Mouse (Mus musculus) CH12.LX (cell line): ENCODE results near the gene Cdc25a. TPM values are rescaled to one million over a fixed set of nuclear protein-coding genes. Genes with fewer than 3 reads are reported as not detected.

Experiments used
- DNase-seq: peaks from one replicate; pipeline ENCODE4 v3.0.0-alpha.2; 2013; ENCODE audit errors: extremely low read depth
- H3K27ac ChIP-seq: 2 replicates; pipeline ENCODE4 v1.5.1; 2012; ENCODE audit warnings: low read depth, mild to moderate bottlenecking, control low read depth, moderate library complexity; ENCODE audit not compliant: insufficient read depth
- H3K27me3 ChIP-seq: replicated peaks from 2 replicates; pipeline ENCODE3; 2012; ENCODE audit warnings: inconsistent platforms
- H3K36me3 ChIP-seq, 2 experiments: replicated peaks in 1 of 2; 2 replicates each; pipeline versions ENCODE3 to v1.6.1; 2012; ENCODE audit warnings: inconsistent platforms in 1 of 2, low read length in 1 of 2, mild to moderate bottlenecking in 1 of 2, mixed read lengths in 1 of 2, moderate library complexity in 1 of 2; ENCODE audit not compliant: control insufficient read depth in 1 of 2, insufficient read depth in 1 of 2
- H3K4me1 ChIP-seq, 2 experiments: 2 replicates each; pipeline ENCODE4 v1.6.1; 2012; ENCODE audit warnings: inconsistent platforms in 1 of 2, moderate library complexity in 1 of 2; ENCODE audit not compliant: insufficient read depth in 2 of 2, control insufficient read depth in 1 of 2
- H3K4me2 ChIP-seq: 2 replicates; pipeline ENCODE4 v1.6.1; 2012; ENCODE audit warnings: low read depth, mild to moderate bottlenecking, control low read depth; ENCODE audit not compliant: poor library complexity, insufficient read depth, severe bottlenecking
- H3K4me3 ChIP-seq, 3 experiments: fragments of 150-350 bp in 1 of 3; sonication (generic) in 1 of 3; replicated peaks in 1 of 3; 2 replicates each; pipeline versions ENCODE3 to v1.5.1; 2011 to 2012; ENCODE audit warnings: low read depth in 2 of 3, low read length in 2 of 3, mild to moderate bottlenecking in 2 of 3, moderate library complexity in 2 of 3, control low read depth in 1 of 3, improper control_type of control experiment in 1 of 3, inconsistent platforms in 1 of 3, mixed read lengths in 1 of 3; ENCODE audit not compliant: poor library complexity in 1 of 3
- H3K79me2 ChIP-seq: replicated peaks from 2 replicates; pipeline ENCODE4 v1.6.1; 2012; ENCODE audit warnings: mild to moderate bottlenecking, moderate library complexity; ENCODE audit not compliant: control insufficient read depth, poor library complexity, insufficient read depth, severe bottlenecking; ENCODE audit errors: extremely low read depth
- H3K9ac ChIP-seq: 2 replicates; pipeline ENCODE4 v1.6.1; 2012; ENCODE audit warnings: low read depth, mild to moderate bottlenecking, control low read depth, moderate library complexity; ENCODE audit not compliant: insufficient read depth
- H3K9me3 ChIP-seq: replicated peaks from 2 replicates; pipeline ENCODE3; 2012; ENCODE audit warnings: low read length, inconsistent platforms, mixed read lengths
- BHLHE40 ChIP-seq: IDR thresholded peaks from 2 replicates; pipeline ENCODE4 v1.6.1; 2011; ENCODE audit warnings: mild to moderate bottlenecking, low read depth, low read length, improper control_type of control experiment
- CTCF ChIP-seq, 2 experiments: IDR thresholded peaks in 1 of 2; conservative IDR thresholded peaks in 1 of 2; 2 replicates each; pipeline ENCODE4 v1.5.1; 2011 to 2012; ENCODE audit warnings: low read depth in 2 of 2, low read length in 2 of 2, improper control_type of control experiment in 1 of 2, inconsistent platforms in 1 of 2, mild to moderate bottlenecking in 1 of 2, moderate library complexity in 1 of 2
- E2F4 ChIP-seq: IDR thresholded peaks from 2 replicates; pipeline ENCODE4 v1.6.1; 2011; ENCODE audit warnings: low read depth, low read length, improper control_type of control experiment; ENCODE audit not compliant: insufficient replicate concordance
- ELF1 ChIP-seq: IDR thresholded peaks from 2 replicates; pipeline ENCODE4 v1.6.1; 2014; ENCODE audit warnings: low read depth, mild to moderate bottlenecking, inconsistent platforms, low read length, improper control_type of control experiment
- EP300 ChIP-seq: IDR thresholded peaks from 2 replicates; pipeline ENCODE4 v1.6.1; 2011; ENCODE audit warnings: low read length, improper control_type of control experiment
- ETS1 ChIP-seq: conservative IDR thresholded peaks from 2 replicates; pipeline ENCODE4 v1.6.1; 2012; ENCODE audit warnings: low read depth, mild to moderate bottlenecking, inconsistent platforms, low read length, improper control_type of control experiment, moderate library complexity
- GABPA ChIP-seq: IDR thresholded peaks from 2 replicates; pipeline ENCODE4 v1.6.1; 2012; ENCODE audit warnings: low read depth, low read length, improper control_type of control experiment, inconsistent platforms; ENCODE audit not compliant: insufficient replicate concordance
- IRF4 ChIP-seq: IDR thresholded peaks from 2 replicates; pipeline ENCODE4 v1.6.1; 2014; ENCODE audit warnings: low read depth, mild to moderate bottlenecking, inconsistent platforms, low read length, improper control_type of control experiment
- JUN ChIP-seq: IDR thresholded peaks from 2 replicates; pipeline ENCODE4 v1.6.1; 2011; ENCODE audit warnings: low read depth, mild to moderate bottlenecking, low read length, improper control_type of control experiment, moderate library complexity; ENCODE audit not compliant: insufficient read depth
- MAX ChIP-seq: IDR thresholded peaks from 2 replicates; pipeline ENCODE4 v1.6.1; 2011; ENCODE audit warnings: low read length, improper control_type of control experiment
- MAZ ChIP-seq: IDR thresholded peaks from 2 replicates; pipeline ENCODE4 v1.6.1; 2012; ENCODE audit warnings: low read depth, mild to moderate bottlenecking, inconsistent platforms, low read length, improper control_type of control experiment, moderate library complexity
- MEF2A ChIP-seq: IDR thresholded peaks from 2 replicates; pipeline ENCODE4 v1.6.1; 2014; ENCODE audit warnings: low read depth, mild to moderate bottlenecking, inconsistent platforms, low read length, improper control_type of control experiment, borderline replicate concordance
- MXI1 ChIP-seq: IDR thresholded peaks from 2 replicates; pipeline ENCODE4 v1.6.1; 2011; ENCODE audit warnings: mild to moderate bottlenecking, low read depth, low read length, improper control_type of control experiment
- MYC ChIP-seq: IDR thresholded peaks from 2 replicates; pipeline ENCODE4 v1.6.1; 2011; ENCODE audit warnings: low read depth, mild to moderate bottlenecking, improper control_type of control experiment, low read length
- NRF1 ChIP-seq: IDR thresholded peaks from 2 replicates; pipeline ENCODE4 v1.6.1; 2014; ENCODE audit warnings: low read depth, mild to moderate bottlenecking, inconsistent platforms, low read length, improper control_type of control experiment, moderate library complexity
- PAX5 ChIP-seq: IDR thresholded peaks from 2 replicates; pipeline ENCODE4 v1.6.1; 2012; ENCODE audit warnings: low read length, inconsistent platforms, mixed read lengths
- POLR2A ChIP-seq: IDR thresholded peaks from 2 replicates; pipeline ENCODE4 v1.6.1; 2011; ENCODE audit warnings: low read depth, mild to moderate bottlenecking, improper control_type of control experiment, low read length
- RAD21 ChIP-seq: IDR thresholded peaks from 2 replicates; pipeline ENCODE4 v1.6.1; 2011; ENCODE audit warnings: low read depth, mild to moderate bottlenecking, low read length, improper control_type of control experiment, moderate library complexity
- SIN3A ChIP-seq: IDR thresholded peaks from 2 replicates; pipeline ENCODE4 v1.6.1; 2012; ENCODE audit warnings: low read length, improper control_type of control experiment, inconsistent platforms
- TBP ChIP-seq: conservative IDR thresholded peaks from 2 replicates; pipeline ENCODE4 v1.6.1; 2011; ENCODE audit warnings: low read depth, low read length, improper control_type of control experiment
- UBTF ChIP-seq: IDR thresholded peaks from 2 replicates; pipeline ENCODE4 v1.6.1; 2012; ENCODE audit warnings: low read depth, mild to moderate bottlenecking, inconsistent platforms, low read length, improper control_type of control experiment, moderate library complexity
- USF2 ChIP-seq: conservative IDR thresholded peaks from 2 replicates; pipeline ENCODE4 v1.6.1; 2011; ENCODE audit warnings: low read depth, low read length, improper control_type of control experiment
- ZC3H11A ChIP-seq: IDR thresholded peaks from 2 replicates; pipeline ENCODE4 v1.6.1; 2012; ENCODE audit warnings: low read depth, mild to moderate bottlenecking, inconsistent platforms, low read length, improper control_type of control experiment
- ZKSCAN1 ChIP-seq: IDR thresholded peaks from 2 replicates; pipeline ENCODE4 v1.6.1; 2012; ENCODE audit warnings: low read depth, inconsistent platforms, low read length, improper control_type of control experiment, borderline replicate concordance
- dilution Hi-C: fragments of 300-500 bp; cut with MboI; formaldehyde crosslinking; loops from 2 replicates; pipeline ENCODE4 v1.14.3; 2020; ENCODE audit warnings: low sequenced_read_pairs; ENCODE audit not compliant: extremely low pct_unique_long_range_greater_than_20kb, extremely low pct_ligation_motif_present
- in situ Hi-C: fragments of 300-500 bp; cut with MboI; formaldehyde crosslinking; loops from 3 replicates; pipeline ENCODE4 v1.14.3; 2019; ENCODE audit warnings: low sequenced_read_pairs, low pct_ligation_motif_present, low pct_unique_long_range_greater_than_20kb, mixed read lengths
- polyA plus RNA-seq: library from polyadenylated mRNA; unstranded; fragments of >175 nt; gene quantifications from 2 replicates; pipeline ENCODE4 v1.2.1, GENCODE M21; 2012; ENCODE audit warnings: low read depth; ENCODE audit not compliant: insufficient read length
- total RNA-seq, 2 experiments: library from RNA; depleted of rRNA; stranded (reverse); fragments of 300-350 nt in 1 of 2; fragments of >200 nt in 1 of 2; gene quantifications; 2 replicates each; pipeline ENCODE4 v1.2.3; 2012 to 2014

Gene Cdc25a
- total and polyA plus RNA-seq, 3 experiments = 32.4 to 74.9 (median 32.6) TPM

DNA sequence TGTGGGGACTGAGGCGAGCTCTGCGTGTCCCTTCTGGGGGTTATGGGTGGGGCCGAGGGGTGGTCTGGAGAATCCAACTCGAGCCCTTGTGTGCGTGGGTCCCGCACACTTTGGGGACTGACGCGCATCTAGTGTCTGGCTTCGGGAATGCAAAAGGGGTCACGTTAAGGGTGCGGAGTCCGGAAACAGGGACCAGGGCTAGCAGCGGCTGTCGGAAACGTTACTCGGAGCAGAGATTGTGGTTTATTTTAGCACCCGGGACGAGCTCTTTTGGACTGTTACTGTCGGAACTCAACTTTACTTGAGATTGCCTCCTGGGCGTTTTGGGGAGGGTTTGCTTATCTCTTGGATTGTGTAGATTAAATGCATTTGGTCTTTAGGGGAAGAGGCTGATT lies 57.0 kb downstream of the Cdc25a start:
- in situ Hi-C loops = no loop called here
- dilution Hi-C loops = no loop called here
- Histone ChIP-seq H3K36me3 (no peaks in the 10 kb centered on the region), H3K27me3 (no peaks in the 10 kb centered on the region), H3K4me1 (peaks cover 2 to 22% of the 10 kb centered on the region in 2 experiments; a peak in 2 of 4 replicates), H3K79me2 (peaks cover 32% of the 10 kb centered on the region), H3K4me2 (peak overlapping the region; percentile 100), H3K27ac (peak overlapping the region; percentile 37; the same call in 1 of the 2 replicates), H3K9ac (peak overlapping the region; percentile 51), H3K4me3 (peak overlapping the region; percentile 79 to 93 (median 86)), H3K9me3 (no peaks in the 10 kb centered on the region)
- TF ChIP-seq NRF1 = 0 out of 2 replicates have a peak, but pooled peaks have one; percentile 13
- TF ChIP-seq PAX5 = no peak
- DNase-seq = peak; percentile 33

DNA sequence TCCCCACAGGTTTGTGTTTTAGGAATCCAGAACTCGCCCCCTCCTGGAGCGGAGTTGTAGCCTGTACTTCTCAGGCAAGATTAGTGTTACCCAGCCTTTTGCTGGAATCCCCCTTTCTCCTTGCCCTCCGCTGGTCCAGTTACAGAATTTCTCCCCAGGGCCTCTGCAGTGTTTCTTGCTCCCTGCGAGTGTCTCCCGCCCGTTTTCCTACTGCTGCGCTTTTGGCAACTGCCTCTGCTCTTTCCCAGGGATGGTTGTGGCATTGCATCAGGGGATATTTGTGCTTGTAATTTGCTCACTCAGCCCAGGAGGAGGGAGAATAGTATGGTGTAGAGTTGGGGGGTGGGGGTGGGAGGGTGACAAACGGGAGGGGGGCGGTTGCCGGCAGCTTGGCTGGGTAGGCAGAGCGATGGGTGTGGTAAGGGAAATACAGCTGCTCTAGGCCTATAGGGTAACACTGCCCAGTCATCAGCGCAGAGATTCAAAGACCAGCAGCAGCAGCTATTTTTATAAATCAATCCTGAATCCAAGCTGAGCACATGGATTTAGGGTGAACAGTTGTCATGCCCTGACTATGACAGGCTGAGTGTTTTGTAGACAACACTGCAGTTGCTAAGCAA lies 57.5 kb downstream of the Cdc25a start:
- in situ Hi-C loops (no loop called here), dilution Hi-C loops (no loop called here)
- no peaks in the 10 kb centered on the region for H3K9me3 ChIP-seq
- TF ChIP-seq ETS1 (no peak), POLR2A (no peak), MEF2A (peak; percentile 21; the same call in 1 of the 2 replicates), EP300 (peak; percentile 13; the same call in 1 of the 2 replicates), MYC (0 out of 2 replicates have a peak, but pooled peaks have one; percentile 20), MAZ (peak; percentile 41; the same call in 1 of the 2 replicates), IRF4 (peak; percentile 35; the same call in 1 of the 2 replicates), CTCF (conservative IDR thresholded peaks at IDR 0.05 in 1 of 2, IDR thresholded peaks at IDR 0.05 in 1 of 2; ENCODE audit: low read depth in 2 of 2, low read length in 2 of 2) (no peak)
- peaks cover 2 to 22% of the 10 kb centered on the region in 2 experiments; a peak in 2 of 4 replicates for H3K4me1 ChIP-seq
- H3K36me3 ChIP-seq = no peaks in the 10 kb centered on the region
- peak overlapping the region; percentile 51 for H3K9ac ChIP-seq
- H3K27me3 ChIP-seq = no peaks in the 10 kb centered on the region
- peak; percentile 40 for DNase-seq
- H3K79me2 ChIP-seq = peaks cover 33% of the 10 kb centered on the region
- peak overlapping the region; percentile 37; the same call in 1 of the 2 replicates for H3K27ac ChIP-seq
- peak overlapping the region; percentile 79 to 93 (median 86) for H3K4me3 ChIP-seq
- peak overlapping the region; percentile 100 for H3K4me2 ChIP-seq

DNA sequence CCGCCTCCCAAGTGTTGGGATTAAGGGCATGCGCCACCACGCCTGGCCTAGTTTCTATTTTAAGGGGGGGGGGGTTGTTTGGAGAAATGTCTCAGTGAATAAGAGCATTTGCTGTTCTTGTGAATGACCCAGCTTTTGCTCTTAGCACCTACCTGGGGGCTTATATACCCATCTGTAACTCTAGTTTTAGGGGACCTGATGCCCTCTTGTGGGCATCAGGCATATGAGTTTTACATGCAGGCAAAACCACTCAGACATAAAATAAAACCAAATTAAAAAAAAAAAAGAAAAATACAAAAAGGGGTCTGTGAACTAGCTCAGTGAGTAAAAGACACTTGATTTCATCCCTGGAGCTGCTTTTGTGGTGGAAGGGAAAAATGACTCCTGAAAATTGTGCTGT lies 64.0 kb downstream of the Cdc25a start:
- H3K79me2 ChIP-seq = peaks cover 38% of the 10 kb centered on the region
- dilution Hi-C loops = no loop called here
- H3K4me1 ChIP-seq = peaks cover 0 to 14% of the 10 kb centered on the region in 2 experiments; a peak in 2 of 4 replicates
- in situ Hi-C loops = no loop called here
- H3K9ac ChIP-seq = no peak overlapping the region
- no peak for DNase-seq
- H3K27ac ChIP-seq = no peak overlapping the region
- no peaks in the 10 kb centered on the region for H3K27me3 ChIP-seq
- H3K4me2 ChIP-seq = no peak overlapping the region
- H3K4me3 ChIP-seq = no peak overlapping the region
- no peaks in the 10 kb centered on the region for H3K9me3 ChIP-seq
- H3K36me3 ChIP-seq = peaks cover 0 to 4% of the 10 kb centered on the region in 2 experiments
- TF ChIP-seq PAX5 = no peak
- no peak for TF ChIP-seq BHLHE40
- TF ChIP-seq UBTF = no peak
- TF ChIP-seq IRF4 = no peak
- TF ChIP-seq SIN3A = no peak
- no peak for TF ChIP-seq MAX
- TF ChIP-seq TBP = no peak
- no peak for TF ChIP-seq ZC3H11A
- TF ChIP-seq RAD21 = peak; percentile 47
- no peak for TF ChIP-seq ELF1
- no peak for TF ChIP-seq ZKSCAN1
- no peak for TF ChIP-seq MAZ
- TF ChIP-seq EP300 = no peak
- no peak for TF ChIP-seq MXI1
- TF ChIP-seq MEF2A = no peak
- no peak for TF ChIP-seq E2F4
- no peak for TF ChIP-seq GABPA
- TF ChIP-seq USF2 = no peak
- TF ChIP-seq JUN = no peak
